Mouse (Mus musculus) olfactory bulb, adult 2 months (tissue): ENCODE results near the gene Gcnt1. TPM values are rescaled to one million over a fixed set of nuclear protein-coding genes. Genes with fewer than 3 reads are reported as not detected.

Experiments used
- H3K27ac ChIP-seq: fragments of 200-500 bp; 2 replicates; pipeline ENCODE4 v1.5.1; 2012; ENCODE audit warnings: low read depth, low read length; ENCODE audit not compliant: insufficient read depth
- H3K4me1 ChIP-seq: fragments of 200-500 bp; 2 replicates; pipeline ENCODE4 v1.6.1; 2012; ENCODE audit warnings: low read length; ENCODE audit not compliant: control insufficient read depth, insufficient read depth
- H3K4me3 ChIP-seq: fragments of 200-500 bp; 2 replicates; pipeline ENCODE4 v1.5.1; 2012; ENCODE audit warnings: mild to moderate bottlenecking, low read depth, low read length, moderate library complexity; ENCODE audit not compliant: insufficient read depth
- CTCF ChIP-seq: fragments of 200-500 bp; IDR thresholded peaks from 2 replicates; pipeline ENCODE4 v1.5.1; 2012; ENCODE audit warnings: low read depth, mild to moderate bottlenecking, low read length, moderate library complexity; ENCODE audit not compliant: insufficient read depth
- POLR2A ChIP-seq: fragments of 200-500 bp; IDR thresholded peaks from 2 replicates; pipeline ENCODE4 v1.6.1; 2012; ENCODE audit warnings: mild to moderate bottlenecking, low read depth, low read length, moderate library complexity; ENCODE audit not compliant: insufficient read depth
- WGBS: fragments of 180-500 bp; shearing (Covaris S2); methylation state at CpG from one replicate; pipeline ENCODE4 v1.1.7; 2018; 5-methylcytosine and 5-hydroxymethylcytosine counted together
- polyA plus RNA-seq: library from polyadenylated mRNA; stranded (reverse); fragments of >200 nt; gene quantifications from 2 replicates; pipeline ENCODE4 v1.2.4, GENCODE M21; 2012; ENCODE audit warnings: low replicate concordance; ENCODE audit not compliant: missing spikeins, insufficient read depth, insufficient read length

Gene Gcnt1
- polyA plus RNA-seq, 1 experiment: not detected

GRCm38 (mm10) chr19:17296081-17296480 is 76.6 kb downstream of the Gcnt1 start:
- WGBS: 90% methylated on average over 5 of the region's 5 CpGs
- TF ChIP-seq CTCF: no peak
- TF ChIP-seq POLR2A: no peak
- no peak overlapping the region for H3K27ac ChIP-seq
- H3K4me3 ChIP-seq: no peak overlapping the region
- H3K4me1 ChIP-seq: no peaks in the 10 kb centered on the region

GRCm38 (mm10) chr19:17295211-17295766 is 77.4 kb downstream of the Gcnt1 start:
- H3K4me3 ChIP-seq: no peak overlapping the region
- 90% methylated on average over 6 of the region's 6 CpGs for WGBS
- no peak overlapping the region for H3K27ac ChIP-seq
- H3K4me1 ChIP-seq: no peaks in the 10 kb centered on the region
- no peak for TF ChIP-seq POLR2A

- Histone ChIP-seq H3K27ac (no peak overlapping the region), H3K4me1 (no peaks in the 10 kb centered on the region), H3K4me3 (no peak overlapping the region)
- no peak for TF ChIP-seq CTCF
- no peak for TF ChIP-seq POLR2A
- WGBS: 93% methylated on average over 5 of the region's 5 CpGs
These were observed 78.5 kb downstream of the Gcnt1 start for GRCm38 (mm10) chr19:17294136-17294535.

- no peak overlapping the region for H3K27ac ChIP-seq
- H3K4me1 ChIP-seq: peaks cover 5% of the 10 kb centered on the region; the same call in 1 of the 2 replicates
- no peak overlapping the region for H3K4me3 ChIP-seq
- WGBS: 86% methylated on average over 6 of the region's 6 CpGs
- TF ChIP-seq CTCF: no peak
- TF ChIP-seq POLR2A: no peak
These were observed 83.1 kb downstream of the Gcnt1 start for GRCm38 (mm10) chr19:17289526-17289925.

- H3K4me1 ChIP-seq: peaks cover 5% of the 10 kb centered on the region; the same call in 1 of the 2 replicates
- WGBS: 37% methylated on average over 7 of the region's 7 CpGs
- H3K4me3 ChIP-seq: no peak overlapping the region
- peak overlapping the region; percentile 80 for H3K27ac ChIP-seq
- TF ChIP-seq CTCF (no peak), POLR2A (no peak)
These were observed 86.6 kb downstream of the Gcnt1 start for GRCm38 (mm10) chr19:17286004-17286403.

GRCm38 (mm10) chr19:17283317-17283716 is 89.3 kb downstream of the Gcnt1 start:
- no peak for TF ChIP-seq POLR2A
- TF ChIP-seq CTCF: no peak
- H3K4me3 ChIP-seq: no peak overlapping the region
- 89% methylated on average over 3 of the region's 3 CpGs for WGBS
- peaks cover 5% of the 10 kb centered on the region; the same call in 1 of the 2 replicates for H3K4me1 ChIP-seq
- no peak overlapping the region for H3K27ac ChIP-seq

GRCm38 (mm10) chr19:17278381-17279051 is 94.1 kb downstream of the Gcnt1 start:
- TF ChIP-seq POLR2A (no peak), CTCF (no peak)
- Histone ChIP-seq H3K4me3 (no peak overlapping the region), H3K4me1 (no peaks in the 10 kb centered on the region), H3K27ac (no peak overlapping the region)
- 95% methylated on average over 4 of the region's 4 CpGs for WGBS

Other genes starting within 250 kb of the Gcnt1 start
- gene Rfk, start 21.2 kb upstream of the Gcnt1 start, polyA plus RNA-seq: not detected in 2 replicates